Mouse (Mus musculus) erythroblast, embryonic 14.5 days (primary cell): ENCODE measurements around the gene Josd1.

Experiments
- GATA1 ChIP-seq: IDR thresholded peaks from 2 replicates; pipeline ENCODE4 v1.6.1; 2012; ENCODE audit warnings: low read length, inconsistent platforms, mixed read lengths
- TAL1 ChIP-seq: IDR thresholded peaks from 3 replicates; pipeline ENCODE4 v1.6.1; 2012; ENCODE audit warnings: low read length, inconsistent platforms, mixed read lengths

DNA sequence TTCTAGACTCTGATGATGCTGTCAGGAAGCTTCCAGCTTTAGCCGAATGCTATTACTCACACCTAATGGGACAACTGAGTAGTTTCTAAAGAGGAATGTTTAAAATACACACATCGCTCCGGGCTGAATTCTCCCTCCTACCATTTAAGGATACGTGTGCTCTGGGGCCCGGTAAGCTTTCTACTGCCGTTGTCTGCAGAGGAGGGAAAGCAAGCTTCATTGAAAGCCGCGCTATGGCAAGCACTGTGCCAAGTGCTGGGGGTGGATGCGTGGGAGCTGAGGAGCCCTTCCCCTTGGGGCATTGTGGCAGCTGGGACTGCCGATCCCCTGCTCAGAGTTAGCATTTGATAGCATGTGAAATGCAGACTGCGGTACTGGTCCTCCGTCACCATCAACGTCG, 31.3 kb downstream of the Josd1 start:
- TF ChIP-seq TAL1 (no peak), GATA1 (no peak)
